Mouse (Mus musculus): ENCODE data around the gene Gtsf2. TPM values are rescaled to one million over a fixed set of nuclear protein-coding genes. Genes with fewer than 3 reads are reported as not detected.

The Gtsf2 gene
- not detected in 2 replicates for polyA plus RNA-seq (2015; fragmentation: Nextera tagmentation; extraction: Ambion mirVana)

GRCm38 (mm10) chr15:103448369-103448768 is at the start of gene Gtsf2:
TSS of gene Gtsf2 (minus strand) at chr15:103448469.
- Histone ChIP-seq H3K4me3 (no peak within 1 kb of the TSS), H3K27ac (replicated peaks) (no peak within 1 kb of the TSS)
- 13% methylated on average over 3 of the region's 3 CpGs for WGBS

DNA sequence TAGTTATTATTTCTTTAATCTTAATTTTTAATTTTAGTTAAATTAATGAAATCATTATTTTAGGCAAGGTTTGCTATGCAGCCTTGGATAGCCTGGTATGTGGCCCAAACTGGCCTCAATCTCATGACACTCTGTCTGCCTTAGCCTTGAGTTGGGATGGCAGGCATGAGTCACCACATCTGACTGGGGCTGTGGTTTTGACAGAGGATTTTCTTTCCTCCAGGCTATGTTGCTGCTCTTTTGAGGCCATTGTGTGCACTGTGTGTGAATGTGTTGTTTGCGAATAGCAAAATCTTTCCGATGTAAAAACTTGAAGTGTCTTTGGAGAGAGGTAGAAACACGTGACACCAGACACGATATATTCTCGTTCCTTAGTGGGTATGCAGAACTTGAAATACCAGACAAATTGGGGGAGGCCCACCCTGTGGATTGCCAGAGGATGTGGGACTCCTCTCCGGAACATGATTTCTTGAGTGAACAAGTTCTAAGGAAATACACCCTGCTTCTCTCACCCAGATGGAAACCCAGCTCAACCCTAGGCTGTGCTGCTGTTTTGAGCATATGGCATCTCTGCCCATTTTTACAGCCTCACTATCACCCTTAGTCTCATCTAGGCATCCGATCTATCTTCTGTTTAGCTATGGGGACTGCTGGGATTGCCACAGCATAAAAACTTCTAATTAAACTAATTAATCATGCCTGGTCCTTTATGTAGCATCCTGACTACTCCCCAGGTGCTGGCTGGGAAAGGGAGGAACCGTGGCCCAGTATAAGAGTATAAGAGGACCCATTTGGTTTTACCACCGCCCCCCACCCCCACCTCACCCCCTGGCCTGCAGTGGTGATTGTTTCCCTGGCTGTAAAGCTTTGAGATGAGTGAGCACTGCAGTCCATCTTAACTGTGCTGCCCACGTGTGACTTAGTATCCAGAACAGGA is 48.2 kb upstream of the Gtsf2 start:
- 57% methylated on average over 10 of the region's 10 CpGs for WGBS
- Histone ChIP-seq H3K9ac (replicated peaks) (no peak overlapping the region), H3K27me3 (no peaks in the 10 kb centered on the region), H3K27ac (replicated peaks) (no peak overlapping the region), H3K36me3 (no peaks in the 10 kb centered on the region), H3K4me3 (no peak overlapping the region), H3K4me2 (replicated peaks) (no peak overlapping the region), H3K4me1 (peaks cover 7% of the 10 kb centered on the region), H3K9me3 (no peaks in the 10 kb centered on the region)
- ATAC-seq (replicated peaks), result no peak

More at GRCm38 (mm10) chr15:103448369-103448768, at the start of gene Gtsf2:
- Histone ChIP-seq H3K9me3 (no peaks in the 10 kb centered on the region), H3K36me3 (no peaks in the 10 kb centered on the region), H3K27me3 (no peaks in the 10 kb centered on the region), H3K9ac (replicated peaks) (no peak within 1 kb of the TSS), H3K4me2 (replicated peaks) (no peak within 1 kb of the TSS), H3K4me1 (no peaks in the 10 kb centered on the region)
- no peak for ATAC-seq (replicated peaks)

DNA sequence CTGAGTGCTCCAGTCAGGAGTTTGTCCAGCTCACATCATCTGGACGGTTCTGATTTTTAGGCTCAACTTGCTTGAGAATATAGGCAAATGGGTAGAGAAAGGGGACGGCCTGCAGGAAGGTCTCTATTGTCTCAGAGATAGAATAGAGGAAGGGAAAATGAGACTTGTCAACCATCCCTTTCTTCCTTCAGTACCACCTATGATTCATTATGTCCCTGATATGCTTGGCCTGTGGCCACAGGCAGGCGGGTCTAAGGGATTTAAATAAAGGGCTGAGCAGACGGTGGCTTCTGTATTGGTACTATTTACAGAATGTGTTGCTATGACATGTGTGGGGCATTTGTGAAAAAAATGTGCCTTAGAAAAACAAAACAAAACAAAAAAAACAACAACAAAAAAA is 40.1 kb upstream of the Gtsf2 start:
- WGBS, result 38% methylated on average over 4 of the region's 4 CpGs
- Histone ChIP-seq H3K27me3 (no peaks in the 10 kb centered on the region), H3K4me3 (no peak overlapping the region), H3K36me3 (no peaks in the 10 kb centered on the region), H3K4me1 (peaks cover 15% of the 10 kb centered on the region), H3K27ac (replicated peaks) (no peak overlapping the region), H3K4me2 (replicated peaks) (no peak overlapping the region), H3K9ac (replicated peaks) (no peak overlapping the region), H3K9me3 (no peaks in the 10 kb centered on the region)
- no peak for ATAC-seq (replicated peaks)

DNA sequence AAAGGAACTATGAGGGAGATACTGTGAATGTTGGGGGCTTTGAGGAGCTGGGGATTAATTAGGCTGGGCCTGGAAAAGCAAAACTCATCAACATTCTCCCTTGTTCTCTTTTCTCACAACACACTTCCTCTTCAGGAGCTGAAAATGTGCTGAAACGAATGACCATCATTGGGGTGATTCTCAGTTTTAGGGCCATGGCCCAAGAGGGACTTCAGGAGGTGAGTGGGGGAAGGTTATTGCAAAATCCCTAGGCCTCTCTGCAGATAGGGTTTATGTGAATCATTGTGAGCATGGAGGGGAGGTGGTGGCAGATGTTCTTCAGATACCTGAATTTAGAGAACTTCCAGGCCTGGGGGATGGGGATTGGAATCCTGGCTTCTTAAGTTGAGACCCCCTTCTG is 38.4 kb upstream of the Gtsf2 start:
- Histone ChIP-seq H3K36me3 (no peaks in the 10 kb centered on the region), H3K4me2 (replicated peaks) (no peak overlapping the region)

DNA sequence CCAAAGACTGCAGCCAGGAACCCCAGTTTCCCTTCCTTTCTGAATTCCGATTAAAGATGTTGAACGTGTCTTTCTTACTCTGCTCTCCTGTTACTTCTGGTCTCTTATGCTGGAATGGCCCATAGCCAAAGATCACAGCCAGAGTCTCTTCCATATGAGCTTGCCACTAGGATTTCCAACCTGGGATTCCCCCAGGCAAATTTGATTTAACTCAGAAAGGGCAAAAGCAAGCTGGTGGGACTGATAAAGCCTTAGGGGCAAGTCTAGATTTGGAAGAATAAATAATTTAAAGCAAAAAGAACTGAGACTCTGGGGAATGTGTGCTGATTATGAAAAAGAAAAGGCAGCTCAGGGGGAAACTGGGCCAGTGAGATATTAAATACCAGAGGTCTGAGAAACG is 36.8 kb upstream of the Gtsf2 start:
- H3K9ac ChIP-seq (replicated peaks), result no peak overlapping the region
- no peaks in the 10 kb centered on the region for H3K36me3 ChIP-seq
- H3K4me3 ChIP-seq, result no peak overlapping the region
- H3K27ac ChIP-seq (replicated peaks), result no peak overlapping the region
- H3K9me3 ChIP-seq, result no peaks in the 10 kb centered on the region
- peaks cover 18% of the 10 kb centered on the region for H3K4me1 ChIP-seq
- no peak for ATAC-seq (replicated peaks)
- H3K27me3 ChIP-seq, result no peaks in the 10 kb centered on the region
- 46% methylated on average over 3 of the region's 3 CpGs for WGBS
- no peak overlapping the region for H3K4me2 ChIP-seq (replicated peaks)

More for the DNA sequence above, 38.4 kb upstream of the Gtsf2 start:
- ATAC-seq (replicated peaks), result no peak
- whole genome bisulfite sequencing, result 63% methylated on average over 1 of the region's 1 CpGs
- peaks cover 18% of the 10 kb centered on the region for H3K4me1 ChIP-seq
- no peaks in the 10 kb centered on the region for H3K27me3 ChIP-seq
- H3K4me3 ChIP-seq, result no peak overlapping the region
- no peak overlapping the region for H3K27ac ChIP-seq (replicated peaks)
- H3K9me3 ChIP-seq, result no peaks in the 10 kb centered on the region
- H3K9ac ChIP-seq (replicated peaks), result no peak overlapping the region

- Histone ChIP-seq H3K9me3 (no peaks in the 10 kb centered on the region), H3K9ac (replicated peaks) (no peak overlapping the region), H3K27me3 (no peaks in the 10 kb centered on the region), H3K27ac (replicated peaks) (no peak overlapping the region), H3K4me2 (replicated peaks) (no peak overlapping the region), H3K4me1 (peaks cover 18% of the 10 kb centered on the region), H3K4me3 (no peak overlapping the region), H3K36me3 (no peaks in the 10 kb centered on the region)
- no peak for ATAC-seq (replicated peaks)
- 41% methylated on average over 2 of the region's 2 CpGs for WGBS
Measured at GRCm38 (mm10) chr15:103484490-103484889, 36.2 kb upstream of the Gtsf2 start.

DNA sequence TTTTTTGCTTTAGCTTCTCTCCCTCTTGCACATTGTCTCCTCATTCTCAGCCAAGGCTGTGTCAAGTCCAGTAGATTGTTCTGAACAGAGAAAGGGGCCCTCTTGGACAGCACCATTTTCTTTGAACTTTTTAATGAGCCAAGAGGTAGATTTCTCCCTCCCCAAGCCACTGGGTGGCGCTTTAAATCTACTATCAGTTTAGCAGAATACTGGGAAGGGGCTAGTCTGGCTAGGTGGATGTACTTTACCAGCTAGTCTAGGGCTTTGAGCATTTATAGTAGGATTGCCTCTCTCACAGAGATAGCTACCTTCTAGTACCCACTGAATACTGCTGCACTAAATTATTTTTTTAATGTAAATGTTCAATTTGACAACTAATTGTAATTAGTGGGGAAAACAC is 34.2 kb upstream of the Gtsf2 start:
- Histone ChIP-seq H3K9me3 (no peaks in the 10 kb centered on the region), H3K9ac (replicated peaks) (no peak overlapping the region), H3K27me3 (no peaks in the 10 kb centered on the region), H3K36me3 (no peaks in the 10 kb centered on the region), H3K4me3 (no peak overlapping the region), H3K4me2 (replicated peaks) (no peak overlapping the region), H3K4me1 (peaks cover 14% of the 10 kb centered on the region), H3K27ac (replicated peaks) (no peak overlapping the region)
- peak; percentile 69 for ATAC-seq (replicated peaks)
- WGBS, result 0% methylated on average over 1 of the region's 1 CpGs

DNA sequence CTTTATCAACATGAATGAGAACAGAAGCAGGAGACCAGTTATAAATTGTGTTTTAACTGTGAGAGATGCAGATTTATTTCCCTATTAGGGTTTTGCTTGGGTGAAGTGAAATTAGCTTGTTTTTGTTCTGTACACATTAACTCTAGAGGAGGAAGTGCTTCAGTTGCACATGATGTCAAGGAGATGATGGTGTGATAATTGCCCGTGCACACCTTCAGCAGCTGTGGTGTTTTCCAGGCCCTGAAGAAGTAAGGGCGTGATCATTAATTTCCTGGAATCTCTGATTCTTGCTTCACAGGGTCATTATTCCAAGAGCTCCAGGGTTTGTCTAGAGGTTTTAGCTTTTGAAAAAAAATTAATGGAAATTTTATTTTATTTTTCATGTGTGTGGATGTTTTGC is 31.9 kb upstream of the Gtsf2 start:
- no peaks in the 10 kb centered on the region for H3K9me3 ChIP-seq
- ATAC-seq (replicated peaks), result no peak
- H3K4me1 ChIP-seq, result peaks cover 13% of the 10 kb centered on the region
- no peak overlapping the region for H3K4me3 ChIP-seq
- no peaks in the 10 kb centered on the region for H3K27me3 ChIP-seq
- no peaks in the 10 kb centered on the region for H3K36me3 ChIP-seq
- 88% methylated on average over 2 of the region's 2 CpGs for whole genome bisulfite sequencing
- H3K9ac ChIP-seq (replicated peaks), result no peak overlapping the region
- H3K27ac ChIP-seq (replicated peaks), result no peak overlapping the region
- no peak overlapping the region for H3K4me2 ChIP-seq (replicated peaks)

DNA sequence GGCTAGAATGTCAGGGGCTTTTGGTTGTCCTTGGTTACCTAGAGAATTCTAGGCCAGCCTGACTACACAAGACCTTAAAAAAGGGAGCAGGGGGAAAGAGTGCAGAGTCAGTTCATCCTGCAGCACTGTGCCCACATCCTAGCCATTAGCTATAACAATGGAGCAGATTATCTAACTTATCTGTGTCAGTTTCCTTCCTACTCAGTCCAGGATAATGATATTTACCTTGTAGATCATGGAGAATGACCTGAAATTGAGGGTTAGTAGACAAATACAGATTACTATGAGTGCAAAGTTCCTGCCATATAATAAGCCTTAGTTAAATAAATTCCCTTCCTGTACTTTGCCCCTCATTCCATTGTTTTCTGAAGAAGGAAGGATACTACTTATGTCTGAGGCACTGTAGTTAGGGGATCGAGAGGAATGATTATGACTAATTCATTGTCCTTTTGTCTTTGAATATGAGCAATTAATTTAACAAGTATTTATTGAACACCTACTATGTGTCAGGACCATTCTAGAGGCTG is 30.9 kb upstream of the Gtsf2 start:
- WGBS, result 66% methylated on average over 1 of the region's 1 CpGs
- H3K9ac ChIP-seq (replicated peaks), result no peak overlapping the region
- no peak for ATAC-seq (replicated peaks)

DNA sequence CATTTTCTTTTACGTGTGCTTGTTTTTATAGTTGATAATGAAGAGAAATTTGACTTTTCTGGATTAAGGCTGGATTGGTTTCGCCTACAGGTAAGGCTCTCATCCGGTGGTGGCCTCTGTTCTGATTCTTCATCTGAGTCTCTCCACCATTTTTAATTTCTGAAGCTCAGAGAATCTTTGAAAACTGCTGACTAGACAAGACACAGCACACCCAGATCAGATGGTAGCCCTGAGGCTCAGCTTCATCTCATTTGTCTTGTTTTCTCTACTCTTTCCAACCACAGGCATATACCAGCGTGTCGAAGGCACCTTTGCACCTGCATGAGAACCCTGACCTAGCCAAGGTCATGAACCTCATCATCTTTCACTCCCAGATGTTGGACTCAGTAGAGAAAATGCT is 25.5 kb upstream of the Gtsf2 start:
- no peak overlapping the region for H3K4me3 ChIP-seq
- no peaks in the 10 kb centered on the region for H3K27me3 ChIP-seq
- no peak overlapping the region for H3K27ac ChIP-seq (replicated peaks)
- 91% methylated on average over 5 of the region's 5 CpGs for WGBS
- H3K4me1 ChIP-seq, result no peaks in the 10 kb centered on the region
- H3K9ac ChIP-seq (replicated peaks), result no peak overlapping the region
- H3K36me3 ChIP-seq, result no peaks in the 10 kb centered on the region
- H3K9me3 ChIP-seq, result no peaks in the 10 kb centered on the region
- H3K4me2 ChIP-seq (replicated peaks), result no peak overlapping the region
- ATAC-seq (replicated peaks), result no peak

More for the DNA sequence above, 30.9 kb upstream of the Gtsf2 start:
- Histone ChIP-seq H3K4me2 (replicated peaks) (no peak overlapping the region), H3K4me3 (no peak overlapping the region), H3K36me3 (no peaks in the 10 kb centered on the region), H3K27ac (replicated peaks) (no peak overlapping the region), H3K9me3 (no peaks in the 10 kb centered on the region), H3K27me3 (no peaks in the 10 kb centered on the region), H3K4me1 (peaks cover 4% of the 10 kb centered on the region; the same call in 1 of the 2 replicates)

DNA sequence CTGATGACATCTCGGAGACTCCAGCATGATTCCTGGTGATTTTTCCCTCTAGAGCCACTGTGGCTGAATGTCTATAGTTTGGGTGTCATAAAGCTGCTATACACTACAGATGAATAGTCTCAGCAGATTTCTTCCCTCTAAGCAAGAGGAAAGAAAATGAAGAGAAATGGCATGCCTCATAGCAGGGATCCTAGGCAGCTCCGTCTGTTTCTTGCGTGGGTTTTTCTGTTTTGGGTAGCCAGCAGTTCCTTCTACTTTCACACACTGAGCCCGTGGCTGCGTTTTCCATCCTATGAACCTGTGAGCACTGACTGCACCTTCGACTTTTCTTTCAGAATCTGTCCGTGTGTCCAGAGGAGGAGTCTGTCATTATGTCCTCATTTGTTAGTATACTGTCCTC is 24.9 kb upstream of the Gtsf2 start:
- Histone ChIP-seq H3K4me1 (no peaks in the 10 kb centered on the region), H3K9me3 (no peaks in the 10 kb centered on the region), H3K4me2 (replicated peaks) (no peak overlapping the region), H3K27ac (replicated peaks) (no peak overlapping the region), H3K27me3 (no peaks in the 10 kb centered on the region), H3K36me3 (no peaks in the 10 kb centered on the region), H3K9ac (replicated peaks) (no peak overlapping the region), H3K4me3 (no peak overlapping the region)
- WGBS, result 86% methylated on average over 7 of the region's 7 CpGs
- no peak for ATAC-seq (replicated peaks)

- no peak overlapping the region for H3K27ac ChIP-seq (replicated peaks)
- ATAC-seq (replicated peaks), result no peak
- WGBS, result 47% methylated on average over 3 of the region's 3 CpGs
Measured at GRCm38 (mm10) chr15:103472265-103472664, 24.0 kb upstream of the Gtsf2 start.

More at GRCm38 (mm10) chr15:103472265-103472664, 24.0 kb upstream of the Gtsf2 start:
- Histone ChIP-seq H3K27me3 (no peaks in the 10 kb centered on the region), H3K4me1 (no peaks in the 10 kb centered on the region), H3K4me2 (replicated peaks) (no peak overlapping the region), H3K9me3 (no peaks in the 10 kb centered on the region), H3K4me3 (no peak overlapping the region), H3K36me3 (no peaks in the 10 kb centered on the region), H3K9ac (replicated peaks) (no peak overlapping the region)

All from forebrain, embryonic 15.5 days (tissue).